Mouse (Mus musculus): ENCODE measurements around the gene Pes1.

- TF ChIP-seq CTCF (IDR thresholded peaks at IDR 0.05 in 2 of 3, conservative IDR thresholded peaks at IDR 0.05 in 1 of 3; ENCODE audit: control insufficient read depth in 1 of 3, insufficient read depth in 1 of 3, low read depth in 2 of 3, low read length in 3 of 3, poor library complexity in 1 of 3, severe bottlenecking in 1 of 3) (no peak), MAX (IDR thresholded peaks at IDR 0.05; ENCODE audit: low read length) (no peak), MAZ (IDR thresholded peaks at IDR 0.05; ENCODE audit: low read depth, low read length) (no peak)
Observed at GRCm38 (mm10) chr11:3941371-3941770, 22.4 kb upstream of the Pes1 start.
